Mouse (Mus musculus) ES-E14 (cell line): ENCODE measurements around the gene Rad23b. TPM values are rescaled to one million over a fixed set of nuclear protein-coding genes. Genes with fewer than 3 reads are reported as not detected.
"Not testable (repeated sequence)": the region's sequence is repeated elsewhere in the genome, so short reads cannot be mapped to it uniquely, and the experiment has no call there.

ENCODE experiments used
- DNase-seq: peaks from one replicate; pipeline ENCODE4 v3.0.0-alpha.2; 2013; ENCODE audit warnings: low read depth, low spot score
- H3K27ac ChIP-seq: 2 replicates; pipeline ENCODE4 v1.5.1; 2012; ENCODE audit warnings: low read depth, mild to moderate bottlenecking, low read length, moderate library complexity, mixed read lengths; ENCODE audit not compliant: poor library complexity, insufficient read depth, severe bottlenecking
- H3K36me3 ChIP-seq: 2 replicates; pipeline ENCODE4 v1.6.1; 2012; ENCODE audit warnings: mild to moderate bottlenecking, low read length, moderate library complexity, mixed read lengths; ENCODE audit not compliant: control insufficient read depth, poor library complexity, insufficient read depth, severe bottlenecking
- H3K4me1 ChIP-seq, 2 experiments: fragments of 150-350 bp in 1 of 2; sonication (generic) in 1 of 2; 2 replicates each; pipeline ENCODE4 v1.6.1; 2012; ENCODE audit warnings: low read length in 2 of 2, mild to moderate bottlenecking in 1 of 2, mixed read lengths in 1 of 2; ENCODE audit not compliant: control insufficient read depth in 2 of 2, insufficient read depth in 2 of 2, poor library complexity in 1 of 2
- H3K4me3 ChIP-seq, 2 experiments: fragments of 150-350 bp in 1 of 2; sonication (generic) in 1 of 2; 2 replicates each; pipeline ENCODE4 v1.5.1; 2012; ENCODE audit warnings: low read length in 2 of 2, low read depth in 1 of 2, mild to moderate bottlenecking in 1 of 2, mixed read lengths in 1 of 2; ENCODE audit not compliant: insufficient read depth in 1 of 2, poor library complexity in 1 of 2, severe bottlenecking in 1 of 2
- H3K9ac ChIP-seq: 2 replicates; pipeline ENCODE4 v1.6.1; 2012; ENCODE audit warnings: low read depth, mild to moderate bottlenecking, low read length, mixed read lengths; ENCODE audit not compliant: poor library complexity, insufficient read depth, severe bottlenecking
- H3K9me3 ChIP-seq: fragments of 150-350 bp; sonication (generic); 2 replicates; pipeline ENCODE4 v1.6.1; 2012; ENCODE audit warnings: low read depth, mild to moderate bottlenecking, low read length; ENCODE audit not compliant: control insufficient read depth, insufficient read depth
- CHD2 ChIP-seq: IDR thresholded peaks from 2 replicates; pipeline ENCODE4 v1.6.1; 2014; ENCODE audit warnings: mild to moderate bottlenecking, low read depth, low read length, inconsistent platforms
- HCFC1 ChIP-seq: IDR thresholded peaks from 2 replicates; pipeline ENCODE4 v1.6.1; 2012; ENCODE audit warnings: low read length, inconsistent platforms, borderline replicate concordance; ENCODE audit not compliant: insufficient read depth
- MAFK ChIP-seq: IDR thresholded peaks from 2 replicates; pipeline ENCODE4 v1.6.1; 2014; ENCODE audit warnings: mild to moderate bottlenecking, low read depth, low read length, inconsistent platforms; ENCODE audit not compliant: insufficient read depth
- ZC3H11A ChIP-seq: IDR thresholded peaks from 2 replicates; pipeline ENCODE4 v1.6.1; 2012; ENCODE audit warnings: low read depth, mild to moderate bottlenecking, inconsistent platforms, low read length, borderline replicate concordance
- ZNF384 ChIP-seq: IDR thresholded peaks from 2 replicates; pipeline ENCODE4 v1.6.1; 2012; ENCODE audit warnings: low read depth, low read length, inconsistent platforms
- in situ Hi-C, 2 experiments: fragments of 600-800 bp; cut with MboI; formaldehyde crosslinking; loops; one replicate each; pipeline ENCODE4 v1.15.1; 2025; ENCODE audit warnings: low sequenced_read_pairs in 2 of 2, inconsistent platforms in 1 of 2; ENCODE audit not compliant: unreplicated experiment in 2 of 2
- total RNA-seq: library from RNA; depleted of rRNA; stranded (reverse); fragments of 300-350 nt; gene quantifications from 2 replicates; pipeline ENCODE4 v1.2.3, GENCODE M21; 2012

Rad23b gene
- total RNA-seq, 1 experiment: 188 TPM

GRCm38 (mm10) chr4:55398901-55399300 is 49.1 kb downstream of the Rad23b start:
- Histone ChIP-seq H3K27ac (no peak overlapping the region), H3K9me3 (no peaks in the 10 kb centered on the region), H3K36me3 (no peaks in the 10 kb centered on the region), H3K9ac (peak overlapping the region; percentile 54; the same call in 1 of the 2 replicates), H3K4me1 (peaks cover 2% of the 10 kb centered on the region in 2 experiments; a peak in 1 of 4 replicates), H3K4me3 (peak overlapping the region; percentile 42 to 60)
- TF ChIP-seq MAFK (no peak), HCFC1 (no peak), ZC3H11A (no peak), ZNF384 (no peak), CHD2 (no peak)
- DNase-seq: no peak
- in situ Hi-C loops: no loop called here

- Histone ChIP-seq H3K4me1 (0 out of 4 replicates have a peak, but pooled peaks cover 0 to 2% of the 10 kb centered on the region in 2 experiments), H3K9me3 (no peaks in the 10 kb centered on the region), H3K4me3 (no peak overlapping the region), H3K9ac (no peak overlapping the region), H3K36me3 (no peaks in the 10 kb centered on the region), H3K27ac (no peak overlapping the region)
- in situ Hi-C loops: no loop called here
- DNase-seq: no peak
- TF ChIP-seq ZC3H11A (no peak), CHD2 (no peak), MAFK (no peak), HCFC1 (no peak), ZNF384 (no peak)
Observed at GRCm38 (mm10) chr4:55405329-55405728, 55.5 kb downstream of the Rad23b start.

GRCm38 (mm10) chr4:55406558-55406957 is 56.7 kb downstream of the Rad23b start:
- Histone ChIP-seq H3K9ac (no peak overlapping the region), H3K27ac (no peak overlapping the region), H3K4me1 (no peaks in the 10 kb centered on the region), H3K4me3 (no peak overlapping the region), H3K36me3 (no peaks in the 10 kb centered on the region), H3K9me3 (no peaks in the 10 kb centered on the region)
- in situ Hi-C loops: no loop called here
- DNase-seq: no peak
- no peak for TF ChIP-seq CHD2
- no peak for TF ChIP-seq MAFK
- no peak for TF ChIP-seq ZC3H11A
- no peak for TF ChIP-seq ZNF384
- no peak for TF ChIP-seq HCFC1

- Histone ChIP-seq H3K9me3 (no peaks in the 10 kb centered on the region), H3K4me3 (no peak overlapping the region), H3K27ac (no peak overlapping the region), H3K4me1 (no peaks in the 10 kb centered on the region), H3K9ac (no peak overlapping the region), H3K36me3 (no peaks in the 10 kb centered on the region)
- in situ Hi-C loops: no loop called here
- TF ChIP-seq ZNF384 (no peak), HCFC1 (no peak), ZC3H11A (no peak), CHD2 (no peak), MAFK (no peak)
- DNase-seq: no peak
Observed at GRCm38 (mm10) chr4:55408081-55408480, 58.2 kb downstream of the Rad23b start.

- Histone ChIP-seq H3K36me3 (no peaks in the 10 kb centered on the region), H3K4me3 (no peak overlapping the region), H3K4me1 (no peaks in the 10 kb centered on the region), H3K27ac (no peak overlapping the region), H3K9ac (no peak overlapping the region), H3K9me3 (no peaks in the 10 kb centered on the region)
- TF ChIP-seq ZNF384 (no peak), MAFK (no peak), CHD2 (no peak), HCFC1 (no peak), ZC3H11A (no peak)
- no peak for DNase-seq
- in situ Hi-C loops: no loop called here
Observed at GRCm38 (mm10) chr4:55409025-55409424, 59.2 kb downstream of the Rad23b start.

GRCm38 (mm10) chr4:55409578-55410224 is 59.9 kb downstream of the Rad23b start:
- H3K4me3 ChIP-seq, H3K4me1 ChIP-seq, in situ Hi-C loops, DNase-seq, H3K27ac ChIP-seq, H3K9me3 ChIP-seq, H3K36me3 ChIP-seq, H3K9ac ChIP-seq: not testable (repeated sequence)
